Mouse (Mus musculus) E14TG2a.4 (cell line): ENCODE measurements around the gene Gm49383.

Experiments used
- CTCF ChIP-seq: conservative IDR thresholded peaks from 2 replicates; pipeline ENCODE4 v1.5.1; 2014; ENCODE audit warnings: low read length
- NANOG ChIP-seq: IDR thresholded peaks from 2 replicates; pipeline ENCODE4 v1.6.1; 2014; ENCODE audit warnings: borderline replicate concordance, low read length, mixed read lengths

GRCm38 (mm10) chr12:69241405-69241770 is 44.5 kb upstream of the Gm49383 start:
- no peak for TF ChIP-seq CTCF
- TF ChIP-seq NANOG = no peak
